In the genomic region with DNA sequence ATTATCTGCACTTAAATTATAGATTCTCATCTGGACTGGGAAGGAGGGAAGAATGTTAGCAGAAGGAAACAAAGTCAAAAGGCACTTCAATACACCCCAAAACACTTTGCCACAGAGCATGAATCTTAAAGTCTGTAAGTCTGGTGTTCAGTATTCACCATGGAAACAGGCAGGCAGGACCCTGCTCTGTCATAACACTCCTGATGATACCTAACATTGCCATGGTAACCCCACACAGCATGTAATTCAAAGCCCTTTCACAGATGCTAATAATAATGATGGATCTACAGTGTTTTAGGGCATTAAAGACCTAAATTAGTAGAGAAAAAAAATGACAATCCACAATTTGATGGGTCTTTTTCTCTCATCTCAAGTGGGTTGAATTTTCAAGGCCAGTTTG, we compare ENCODE assay signal across 20 mouse cellular contexts.
A peak's percentile ranks its signal among the peaks of the same experiment; 100 is the strongest.
DNase-seq lines count a peak whose midpoint lies in the region; ATAC-seq and TF ChIP-seq lines count a peak whose summit lies in the region.
"Had no signal": no experiment of that assay in that cellular context is flagged by ENCODE, and none has a peak within 500 bp of the region (broad histone marks: within the 10 kb centered on the region; RNA-seq: fewer than 3 reads in every experiment).

No protein-coding gene starts in this region.

- H3K4me3 ChIP-seq in hindbrain, embryonic 12.5 days, result no peak overlapping the region
- H3K4me3 ChIP-seq in hindbrain, embryonic 11.5 days (ENCODE audit: low read depth, low read length), result no peak overlapping the region
- H3K4me3 ChIP-seq in forebrain, embryonic 14.5 days (ENCODE audit: low read depth, low read length), result no peak overlapping the region
- H3K4me3 ChIP-seq in stomach, postnatal 0 days (ENCODE audit: low read depth, low read length), result no peak overlapping the region
- H3K4me3 ChIP-seq: erythroblast, embryonic 14.5 days; heart, embryonic 12.5 days; limb, embryonic 15.5 days; myocyte had no signal

- H3K36me3 ChIP-seq in hindbrain, embryonic 12.5 days, result no peaks in the 10 kb centered on the region
- H3K36me3 ChIP-seq in hindbrain, embryonic 11.5 days (ENCODE audit: control insufficient read depth, insufficient read depth, low read length), result no peaks in the 10 kb centered on the region
- no peaks in the 10 kb centered on the region for H3K36me3 ChIP-seq in forebrain, embryonic 14.5 days (ENCODE audit: control insufficient read depth, insufficient read depth, low read length)
- no peaks in the 10 kb centered on the region for H3K36me3 ChIP-seq in stomach, postnatal 0 days (ENCODE audit: control insufficient read depth, insufficient read depth, low read length)
- H3K36me3 ChIP-seq: heart, embryonic 12.5 days; limb, embryonic 15.5 days had no signal

- TF ChIP-seq CTCF in stomach, postnatal 0 days (IDR thresholded peaks at IDR 0.05; ENCODE audit: low read depth), result no peak

- no peak overlapping the region for H3K9ac ChIP-seq in hindbrain, embryonic 12.5 days
- no peak overlapping the region for H3K9ac ChIP-seq in hindbrain, embryonic 11.5 days (ENCODE audit: low read depth, low read length)
- no peak overlapping the region for H3K9ac ChIP-seq in forebrain, embryonic 14.5 days (ENCODE audit: low read length)
- no peak overlapping the region for H3K9ac ChIP-seq in stomach, postnatal 0 days (ENCODE audit: low read length)
- H3K9ac ChIP-seq: heart, embryonic 12.5 days; limb, embryonic 15.5 days had no signal

- H3K27me3 ChIP-seq in hindbrain, embryonic 12.5 days, result no peaks in the 10 kb centered on the region
- no peaks in the 10 kb centered on the region for H3K27me3 ChIP-seq in hindbrain, embryonic 11.5 days (ENCODE audit: control insufficient read depth, insufficient read depth, low read length)
- H3K27me3 ChIP-seq in forebrain, embryonic 14.5 days (replicated peaks; ENCODE audit: control insufficient read depth, insufficient read depth, low read length), result no peaks in the 10 kb centered on the region
- H3K27me3 ChIP-seq in stomach, postnatal 0 days (ENCODE audit: control insufficient read depth, insufficient read depth, low read length), result no peaks in the 10 kb centered on the region
- H3K27me3 ChIP-seq: heart, embryonic 12.5 days; limb, embryonic 15.5 days had no signal

- TF ChIP-seq EP300 in stomach, postnatal 0 days (optimal IDR thresholded peaks at IDR 0.05), result no peak

- no peaks in the 10 kb centered on the region for H3K9me3 ChIP-seq in hindbrain, embryonic 12.5 days (replicated peaks)
- H3K9me3 ChIP-seq in hindbrain, embryonic 11.5 days (ENCODE audit: control insufficient read depth, low read length), result no peaks in the 10 kb centered on the region
- H3K9me3 ChIP-seq in forebrain, embryonic 14.5 days (replicated peaks; ENCODE audit: control insufficient read depth, low read length), result no peaks in the 10 kb centered on the region
- H3K9me3 ChIP-seq in stomach, postnatal 0 days (ENCODE audit: control insufficient read depth, low read length), result no peaks in the 10 kb centered on the region
- H3K9me3 ChIP-seq: heart, embryonic 12.5 days; limb, embryonic 15.5 days had no signal

- H3K4me2 ChIP-seq in hindbrain, embryonic 12.5 days (replicated peaks), result no peak overlapping the region
- H3K4me2 ChIP-seq in hindbrain, embryonic 11.5 days (replicated peaks; ENCODE audit: low read depth, low read length), result no peak overlapping the region
- H3K4me2 ChIP-seq in forebrain, embryonic 14.5 days (ENCODE audit: low read length), result no peak overlapping the region
- H3K4me2 ChIP-seq in stomach, postnatal 0 days (replicated peaks; ENCODE audit: low read depth), result no peak overlapping the region
- H3K4me2 ChIP-seq: heart, embryonic 12.5 days; limb, embryonic 15.5 days had no signal

- intact Hi-C loops in heart, postnatal 10 days (cut with DNase I), result no loop called here

- ATAC-seq in hindbrain, embryonic 12.5 days (ENCODE audit: low FRiP score), result peak; percentile 65; the same call in 1 of the 2 replicates
- no peak for ATAC-seq in hindbrain, embryonic 11.5 days (ENCODE audit: low FRiP score)
- ATAC-seq in forebrain, embryonic 14.5 days, result peak; percentile 78; the same call in 1 of the 2 replicates
- no peak for ATAC-seq in stomach, postnatal 0 days (ENCODE audit: low FRiP score, low TSS enrichment)
- ATAC-seq: intestine, embryonic 16.5 days had no signal

- H3K27ac ChIP-seq in hindbrain, embryonic 12.5 days, result no peak overlapping the region
- H3K27ac ChIP-seq in hindbrain, embryonic 11.5 days (ENCODE audit: low read depth, low read length), result no peak overlapping the region
- H3K27ac ChIP-seq in forebrain, embryonic 14.5 days (ENCODE audit: low read depth, low read length), result no peak overlapping the region
- no peak overlapping the region for H3K27ac ChIP-seq in stomach, postnatal 0 days (replicated peaks)
- H3K27ac ChIP-seq: kidney, postnatal 0 days; limb, embryonic 15.5 days had no signal

- no peak for DNase-seq in hindbrain, embryonic 11.5 days (ENCODE audit: low spot score)
- DNase-seq in brain, adult 2 months (ENCODE audit: low read depth, low spot score), result peak; percentile 65
- DNase-seq in forebrain, embryonic 14.5 days (ENCODE audit: low spot score), result peak; percentile 67
- peak; percentile 28 for DNase-seq in mesoderm, embryonic 11.5 days (ENCODE audit: low read depth, low spot score)
- DNase-seq in stomach, postnatal 0 days (ENCODE audit: low spot score), result no peak
- no peak for DNase-seq in c-Kit-positive CD71-positive TER-119-positive erythroid progenitor cells, embryonic 14.5 days (ENCODE audit: low spot score)
- no peak for DNase-seq in heart, postnatal 10 days
- DNase-seq: adrenal gland, postnatal 14 days; B cell, adult 2 months; cerebellum, postnatal 25 days; heart, postnatal 4 days; lung, postnatal 10 days; retina, postnatal 1 day had no signal

- peaks cover 10% of the 10 kb centered on the region; the same call in 1 of the 2 replicates for H3K4me1 ChIP-seq in hindbrain, embryonic 12.5 days
- no peaks in the 10 kb centered on the region for H3K4me1 ChIP-seq in hindbrain, embryonic 11.5 days (replicated peaks; ENCODE audit: control insufficient read depth, insufficient read depth, low read length)
- peaks cover 3% of the 10 kb centered on the region; the same call in 1 of the 2 replicates for H3K4me1 ChIP-seq in forebrain, embryonic 14.5 days (ENCODE audit: control insufficient read depth, insufficient read depth, low read length)
- H3K4me1 ChIP-seq in stomach, postnatal 0 days (replicated peaks; ENCODE audit: control insufficient read depth, insufficient read depth), result no peaks in the 10 kb centered on the region

Comparison
In these comparisons a context has a peak if more than half of its experiments do, and no peak if none do; other contexts are left out.
1. ATAC-seq: peak in hindbrain, embryonic 12.5 days (single experiment) and forebrain, embryonic 14.5 days (single experiment); none in hindbrain, embryonic 11.5 days (single experiment) and stomach, postnatal 0 days (single experiment).
2. DNase-seq: peak in brain, adult 2 months (single experiment), forebrain, embryonic 14.5 days (single experiment) and mesoderm, embryonic 11.5 days (single experiment); none in hindbrain, embryonic 11.5 days (single experiment), stomach, postnatal 0 days (single experiment), c-Kit-positive CD71-positive TER-119-positive erythroid progenitor cells, embryonic 14.5 days (single experiment) and heart, postnatal 10 days (0 of 2).